Mouse (Mus musculus) heart, postnatal 25 days (tissue): Measurements from ENCODE around the gene Ston2. TPM values are rescaled to one million over a fixed set of nuclear protein-coding genes. Genes with fewer than 3 reads are reported as not detected.
A peak's percentile ranks its signal among the peaks of the same experiment; 100 is the strongest.
"Not testable (repeated sequence)": the region's sequence is repeated elsewhere in the genome, so short reads cannot be mapped to it uniquely, and the experiment has no call there.

Source experiments
- DNase-seq: peaks from one replicate; pipeline ENCODE4 v3.0.0; 2022; ENCODE audit warnings: low spot score
- intact Hi-C: fragments of 180-260 bp; cut with DNase I; formaldehyde crosslinking; loops from one replicate; pipeline ENCODE4 v1.15.1; 2025
- total RNA-seq, 2 experiments: library from RNA; stranded (reverse); gene quantifications; 2 replicates each; pipeline ENCODE4 v1.2.3; 2021

The Ston2 gene
- total RNA-seq, 2 experiments from 2014 or later: 4.0 to 4.5 TPM

DNA sequence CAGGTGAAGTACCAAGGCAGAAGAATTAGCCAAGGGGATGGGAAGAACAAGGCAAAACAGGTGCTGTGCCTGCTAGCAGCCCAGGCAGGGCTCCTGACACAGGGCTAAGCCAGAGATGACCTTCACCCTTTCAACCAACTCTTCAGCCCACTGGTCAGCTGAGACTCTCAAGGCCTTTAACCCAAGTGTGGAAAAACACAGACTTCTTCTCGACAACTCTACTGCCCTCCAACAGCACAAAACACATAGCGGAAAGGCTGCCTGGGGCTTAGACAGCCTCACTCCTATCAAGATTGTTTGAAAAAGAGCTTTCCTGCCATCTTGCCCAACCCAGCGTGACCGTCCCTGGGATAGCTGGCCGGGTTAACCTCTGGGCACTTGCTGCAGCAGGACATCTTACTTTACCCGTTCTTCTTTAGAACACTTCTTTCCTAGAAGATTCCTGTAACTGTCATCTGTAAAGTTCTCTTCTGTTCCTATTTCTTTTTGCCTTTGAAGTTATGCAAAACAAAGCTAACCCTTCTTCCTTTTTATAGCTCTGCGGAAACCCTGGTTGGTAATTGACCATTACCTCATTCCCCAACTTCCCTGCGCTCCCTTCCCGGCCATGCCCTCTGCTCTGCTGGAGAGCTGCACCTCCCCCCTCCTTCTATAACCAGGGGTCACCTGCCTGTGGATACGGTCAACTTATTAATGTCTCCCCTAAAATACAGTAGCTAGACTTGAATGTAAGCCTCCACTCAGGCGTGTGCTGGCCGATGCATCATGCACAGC is 150.9 kb downstream of the Ston2 start:
- intact Hi-C loops: no loop called here
- DNase-seq: no peak

DNA sequence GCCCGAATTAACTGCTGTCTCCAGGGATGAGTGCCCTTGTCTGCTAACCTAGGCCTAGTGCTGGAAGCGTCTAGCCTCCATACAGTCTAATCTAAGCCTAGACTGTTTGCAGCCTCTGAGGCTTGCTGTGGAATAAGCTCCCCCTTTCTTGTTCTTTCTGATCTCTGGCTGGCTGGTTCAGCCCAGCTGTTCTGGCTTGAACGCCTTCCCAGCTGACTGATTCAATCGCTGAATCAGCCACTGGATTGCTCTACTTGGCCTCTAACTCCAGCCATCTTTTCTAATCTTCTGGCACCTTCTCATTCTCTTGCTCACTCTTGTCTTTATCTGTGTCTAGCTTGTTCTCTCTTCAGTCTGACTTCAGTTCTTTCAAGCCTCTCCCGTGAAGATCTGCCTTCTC is 161.7 kb downstream of the Ston2 start:
- intact Hi-C loops: no loop called here
- no peak for DNase-seq

- intact Hi-C loops: loop anchor here (1.0 kb wide), 1 partner anchor 174 kb away; no protein-coding TSS in a partner anchor
- DNase-seq: no peak
Observed at GRCm38 (mm10) chr12:91625013-91625412, 163.2 kb downstream of the Ston2 start.

GRCm38 (mm10) chr12:91609425-91609824 is 178.8 kb downstream of the Ston2 start:
- no peak for DNase-seq
- intact Hi-C loops: no loop called here

DNA sequence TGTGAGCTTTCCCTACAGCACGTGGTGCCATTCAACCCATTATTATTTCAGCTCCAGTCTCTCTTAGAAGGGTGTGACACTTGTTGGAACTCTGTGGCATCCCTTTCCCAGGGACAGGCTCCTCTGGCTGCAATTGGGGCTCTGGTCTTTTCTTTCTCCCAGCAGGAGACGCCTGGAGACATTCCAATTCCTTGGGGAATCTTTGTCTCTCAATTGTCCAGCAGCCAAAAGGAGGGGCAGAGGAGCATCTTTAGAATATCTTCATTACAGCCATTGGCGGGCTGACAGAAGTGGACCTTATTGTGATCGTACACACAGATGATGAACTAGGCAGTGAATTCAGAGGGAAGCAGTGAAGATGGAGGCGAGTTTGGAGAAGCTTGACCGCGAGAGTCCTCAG is 180.5 kb downstream of the Ston2 start:
- intact Hi-C loops: no loop called here

GRCm38 (mm10) chr12:91606651-91607050 is 181.5 kb downstream of the Ston2 start:
- intact Hi-C loops: no loop called here
- DNase-seq: no peak

More for the DNA sequence above, 180.5 kb downstream of the Ston2 start:
- no peak for DNase-seq

DNA sequence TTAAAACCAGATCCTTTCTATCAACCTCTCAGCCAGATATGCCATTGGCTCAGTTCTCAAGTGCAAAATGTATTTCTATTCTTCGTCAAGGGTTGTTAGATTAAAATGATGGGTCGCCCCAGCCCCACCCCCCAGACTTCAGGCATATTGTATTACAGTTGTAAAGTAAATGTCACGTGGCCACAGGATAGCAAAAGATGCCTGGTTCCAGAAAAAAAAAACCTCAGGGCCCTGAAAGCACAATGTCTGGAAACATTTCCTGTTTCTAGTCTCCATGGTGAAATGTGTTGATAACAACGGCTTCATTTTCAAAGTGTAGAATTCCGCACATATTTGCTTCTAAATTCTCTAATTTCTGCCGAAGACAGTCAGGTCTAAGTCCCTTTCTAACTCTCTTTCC is 183.6 kb downstream of the Ston2 start:
- intact Hi-C loops: no loop called here
- no peak for DNase-seq

DNA sequence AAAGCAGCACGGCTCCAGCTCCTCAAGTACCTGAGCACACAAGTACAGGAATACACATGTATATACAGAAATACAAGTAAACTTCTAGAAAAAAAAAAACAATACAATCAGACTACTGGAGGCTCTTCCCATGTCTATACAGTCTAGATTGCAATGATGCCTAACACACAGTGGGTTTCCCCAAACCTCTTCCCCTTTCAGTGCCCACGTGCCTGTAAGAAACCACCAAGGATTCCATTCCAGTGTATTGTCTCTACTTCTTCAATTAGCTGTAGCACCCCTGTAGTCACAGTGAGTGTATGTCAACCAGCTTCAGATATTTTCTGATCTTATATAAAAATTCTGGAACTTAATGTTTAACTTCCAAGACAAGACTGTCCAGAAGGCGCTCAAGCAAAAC is 196.1 kb downstream of the Ston2 start:
- intact Hi-C loops: no loop called here
- no peak for DNase-seq

GRCm38 (mm10) chr12:91591191-91591590 is 197.0 kb downstream of the Ston2 start:
- intact Hi-C loops: no loop called here

DNA sequence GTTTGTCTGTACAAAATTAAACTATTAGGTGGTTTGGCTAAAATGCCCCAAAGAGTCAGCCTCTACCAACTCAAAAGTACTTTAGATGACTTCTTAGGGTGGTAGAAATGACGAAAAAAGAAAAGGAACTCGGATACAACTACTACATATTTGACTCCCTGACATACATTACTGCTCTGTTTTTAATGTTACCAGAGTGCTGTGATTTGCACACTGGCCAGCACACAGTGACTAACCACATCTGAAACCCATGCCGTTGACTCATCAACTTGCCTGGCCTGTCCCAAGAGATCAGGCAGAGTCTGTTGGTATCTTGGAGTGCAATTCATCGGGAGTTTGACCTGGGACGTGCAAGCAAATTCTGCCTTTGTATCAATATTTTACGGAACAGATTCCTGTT is 197.5 kb downstream of the Ston2 start:
- peak; percentile 10 for DNase-seq
- intact Hi-C loops: no loop called here

More at GRCm38 (mm10) chr12:91591191-91591590, 197.0 kb downstream of the Ston2 start:
- no peak for DNase-seq

DNA sequence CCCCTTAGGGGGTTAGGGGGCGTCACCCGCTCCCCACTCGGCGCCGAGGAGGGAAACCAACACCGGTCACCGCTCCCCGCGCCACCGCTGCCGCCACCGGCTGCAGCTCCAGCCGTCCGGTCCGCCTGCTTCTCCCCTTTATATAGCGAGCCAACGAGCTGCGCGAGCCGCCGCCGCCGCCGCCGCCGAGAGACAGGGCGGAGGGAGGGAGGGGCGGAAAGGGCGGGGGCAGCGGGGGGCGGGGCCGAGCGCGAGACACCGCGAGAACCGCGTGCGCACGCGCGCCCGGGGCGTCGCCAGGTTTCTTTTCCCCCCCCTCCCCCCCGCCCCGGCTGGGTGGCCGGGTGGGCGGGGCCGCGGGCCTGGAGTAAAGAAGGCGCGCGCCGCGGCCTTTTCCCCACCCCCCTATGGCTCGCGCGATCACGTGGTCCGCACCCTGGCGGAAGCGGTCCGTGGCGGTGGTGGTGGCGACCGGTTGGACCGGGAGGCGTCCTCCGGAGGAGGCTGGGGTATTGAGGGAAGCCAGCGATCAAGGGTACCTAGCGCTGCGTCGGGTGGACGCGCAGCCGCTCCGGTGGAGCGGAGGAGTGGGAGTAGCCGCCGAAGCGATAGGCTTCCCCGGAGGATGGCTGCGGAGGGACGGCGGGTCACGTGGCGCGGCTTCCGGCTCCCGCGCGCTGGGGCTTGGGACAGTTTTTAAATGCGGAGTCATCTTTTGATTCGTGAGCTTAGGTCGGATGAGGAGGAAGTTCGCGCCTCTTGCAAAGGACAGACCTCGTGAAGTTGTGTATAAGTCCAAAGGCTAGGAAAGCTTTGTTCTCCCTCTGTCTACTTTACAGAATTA is 198.1 kb downstream of the Ston2 start, which contains the start of gene Gtf2a1:
Gtf2a1 (minus strand) TSS at position 641 of the 844 bp plus-strand sequence.
- peak; percentile 89 for DNase-seq
- intact Hi-C loops: no loop called here

DNA sequence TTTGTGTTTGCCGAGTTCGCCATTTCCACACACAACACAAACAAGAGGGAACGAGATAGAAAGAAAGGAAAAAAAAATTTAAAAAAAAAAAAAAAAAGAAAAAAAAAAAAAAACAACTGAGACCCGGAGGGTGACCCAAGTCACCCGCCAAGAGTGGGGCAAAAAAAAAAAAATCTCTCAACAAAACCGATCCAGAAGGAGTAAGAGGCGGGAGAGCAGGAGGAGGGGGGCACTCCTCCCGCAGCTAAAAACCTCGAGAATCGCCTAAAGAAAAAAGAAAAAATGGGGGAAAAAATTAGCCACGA is 198.7 kb downstream of the Ston2 start:
- no peak for DNase-seq
- intact Hi-C loops: no loop called here

GRCm38 (mm10) chr12:91588670-91589541 is 199.3 kb downstream of the Ston2 start:
- peak; percentile 16 for DNase-seq
- intact Hi-C loops: no loop called here

- intact Hi-C loops: no loop called here
- peak; percentile 85 for DNase-seq
Observed at GRCm38 (mm10) chr12:91588176-91588669, 200.0 kb downstream of the Ston2 start.

DNA sequence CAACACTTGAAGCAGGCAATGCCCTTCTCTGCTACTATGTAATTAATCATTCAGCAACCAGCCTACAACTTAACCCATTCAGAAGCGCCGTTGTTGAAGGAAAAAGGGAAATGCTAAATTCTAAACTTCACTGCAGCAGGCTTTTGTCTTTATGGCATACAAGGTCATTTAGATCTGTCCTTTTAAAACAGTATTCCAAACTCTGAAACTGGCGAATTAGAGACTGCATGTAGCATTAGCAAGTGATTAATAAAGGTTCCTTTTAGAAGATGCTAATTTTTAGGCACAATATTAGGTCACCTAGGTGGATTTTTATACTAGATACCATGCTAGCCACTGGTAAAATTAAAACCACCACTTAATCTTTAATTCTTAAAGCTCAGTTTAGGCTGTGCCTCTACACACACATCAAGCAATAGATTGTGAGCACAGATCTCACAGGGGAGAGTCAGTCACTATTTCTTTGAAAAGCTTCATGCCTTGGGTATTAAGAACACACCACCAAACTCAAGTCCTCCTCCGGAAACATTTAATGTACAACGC is 200.6 kb downstream of the Ston2 start:
- intact Hi-C loops: no loop called here
- DNase-seq: no peak

DNA sequence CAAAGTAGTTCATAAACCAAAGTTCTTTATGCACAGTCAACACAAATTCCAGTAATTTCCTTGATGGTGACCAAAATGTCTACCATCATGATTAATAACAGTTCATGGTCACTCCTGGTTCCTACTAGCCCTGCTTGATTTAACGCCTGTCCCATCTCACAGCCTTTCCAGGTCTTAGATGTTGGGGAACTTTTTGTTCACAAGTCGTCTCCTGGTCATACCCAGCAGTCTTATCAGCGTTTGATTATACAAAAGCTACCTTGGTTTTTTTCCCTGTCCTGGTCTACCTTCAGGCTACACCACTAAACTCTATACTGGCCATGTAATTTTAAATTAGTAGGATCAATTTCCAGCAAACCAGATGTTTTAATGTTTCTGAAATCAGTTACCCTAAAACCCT is 201.1 kb downstream of the Ston2 start:
- no peak for DNase-seq
- intact Hi-C loops: no loop called here

- DNase-seq, intact Hi-C loops: not testable (repeated sequence)
Observed at GRCm38 (mm10) chr12:91585815-91586214, 202.4 kb downstream of the Ston2 start.

DNA sequence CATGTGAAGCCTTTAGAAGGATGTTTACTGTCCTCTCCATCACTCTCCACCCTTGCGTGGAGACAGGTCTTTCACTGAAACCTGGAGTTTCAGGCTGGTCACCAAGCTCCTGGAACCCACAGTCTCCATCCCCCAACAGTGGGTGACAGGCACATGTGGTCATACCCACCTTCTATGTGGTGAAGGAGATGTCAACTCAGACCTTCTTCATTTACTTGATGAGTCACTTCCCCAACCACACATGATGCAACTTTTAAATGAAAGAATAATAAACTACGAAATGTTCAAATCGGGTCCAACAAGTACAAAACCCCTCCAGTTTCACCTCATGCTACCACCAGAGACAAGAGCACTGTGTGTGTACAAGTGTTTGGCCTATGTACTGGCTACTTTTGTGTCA is 203.0 kb downstream of the Ston2 start:
- intact Hi-C loops: no loop called here
- DNase-seq: no peak

GRCm38 (mm10) chr12:91583409-91583808 is 204.8 kb downstream of the Ston2 start:
- intact Hi-C loops: loop anchor here (5.0 kb wide), 1 partner anchor 196 kb away; no protein-coding TSS in a partner anchor
- DNase-seq: no peak
